Mouse (Mus musculus) G1E (cell line): ENCODE results near the gene Rgs6. TPM values are rescaled to one million over a fixed set of nuclear protein-coding genes. Genes with fewer than 3 reads are reported as not detected.

Experiments
- ATAC-seq: 2 replicates; pipeline ENCODE4 v1.8.0; 2016; ENCODE audit warnings: mild to moderate bottlenecking; ENCODE audit not compliant: insufficient number of reproducible peaks, poor library complexity, low FRiP score, severe bottlenecking; ENCODE audit errors: extremely low read depth
- DNase-seq: peaks from one replicate; pipeline ENCODE4 v3.0.0; 2012; ENCODE audit warnings: low spot score
- H3K27me3 ChIP-seq: 2 replicates; pipeline ENCODE4 v1.6.1; 2012; ENCODE audit warnings: mild to moderate bottlenecking, low read length, inconsistent platforms; ENCODE audit not compliant: insufficient read depth
- H3K36me3 ChIP-seq: replicated peaks from 2 replicates; pipeline ENCODE3; 2012; ENCODE audit warnings: mild to moderate bottlenecking, inconsistent platforms
- H3K4me1 ChIP-seq: 2 replicates; pipeline ENCODE4 v1.6.1; 2012; ENCODE audit warnings: low read depth, low read length, inconsistent platforms, mixed read lengths; ENCODE audit not compliant: insufficient read depth
- H3K4me3 ChIP-seq: 2 replicates; pipeline ENCODE4 v1.5.1; 2012; ENCODE audit warnings: low read depth, mild to moderate bottlenecking, inconsistent platforms, low read length, moderate library complexity, mixed read lengths
- H3K9me3 ChIP-seq: replicated peaks from 2 replicates; pipeline ENCODE4 v1.6.1; 2012; ENCODE audit warnings: inconsistent platforms
- CTCF ChIP-seq: IDR thresholded peaks from 2 replicates; pipeline ENCODE4 v1.5.1; 2012; ENCODE audit warnings: low read depth, low read length, inconsistent platforms, mixed read lengths
- GATA1 ChIP-seq: IDR thresholded peaks from 2 replicates; pipeline ENCODE4 v1.6.1; 2012; ENCODE audit warnings: borderline replicate concordance, low read length, inconsistent platforms, mixed read lengths
- GATA2 ChIP-seq: IDR thresholded peaks from 2 replicates; pipeline ENCODE4 v1.6.1; 2012; ENCODE audit warnings: low read depth, low read length, inconsistent platforms, borderline replicate concordance
- POLR2AphosphoS5 ChIP-seq: IDR thresholded peaks from 2 replicates; pipeline ENCODE4 v1.6.1; 2012; ENCODE audit warnings: low read depth, low read length, inconsistent platforms; ENCODE audit not compliant: insufficient replicate concordance
- TAL1 ChIP-seq: conservative IDR thresholded peaks from 2 replicates; pipeline ENCODE4 v1.6.1; 2012; ENCODE audit warnings: low read depth, low read length, inconsistent platforms, mixed read lengths
- polyA plus RNA-seq: library from polyadenylated mRNA; stranded (reverse); fragments of >175 nt; gene quantifications from 2 replicates; pipeline ENCODE4 v1.2.3, GENCODE M21; 2012
- total RNA-seq, 2 experiments: library from RNA; stranded (forward) in 1 of 2; stranded (reverse) in 1 of 2; fragments of 200-1000 nt in 1 of 2; fragments of >200 nt in 1 of 2; fragmentation: Nextera tagmentation in 1 of 2; gene quantifications; 2 replicates each; pipeline ENCODE4 v1.2.3; 2014 to 2017

The Rgs6 gene
- total and polyA plus RNA-seq, 3 experiments, result 0.44 TPM; not detected in 2

- no peaks in the 10 kb centered on the region for H3K4me1 ChIP-seq
- H3K36me3 ChIP-seq, result no peaks in the 10 kb centered on the region
- no peak for TF ChIP-seq GATA2
- TF ChIP-seq CTCF, result no peak
- TF ChIP-seq TAL1, result no peak
- no peak for TF ChIP-seq GATA1
- no peak for TF ChIP-seq POLR2AphosphoS5
- no peak for DNase-seq
- H3K27me3 ChIP-seq, result peaks cover 77% of the 10 kb centered on the region
- ATAC-seq, result no peak
- no peak overlapping the region for H3K4me3 ChIP-seq
- no peaks in the 10 kb centered on the region for H3K9me3 ChIP-seq
Observed at GRCm38 (mm10) chr12:83125284-83125683, 537.2 kb downstream of the Rgs6 start.

DNA sequence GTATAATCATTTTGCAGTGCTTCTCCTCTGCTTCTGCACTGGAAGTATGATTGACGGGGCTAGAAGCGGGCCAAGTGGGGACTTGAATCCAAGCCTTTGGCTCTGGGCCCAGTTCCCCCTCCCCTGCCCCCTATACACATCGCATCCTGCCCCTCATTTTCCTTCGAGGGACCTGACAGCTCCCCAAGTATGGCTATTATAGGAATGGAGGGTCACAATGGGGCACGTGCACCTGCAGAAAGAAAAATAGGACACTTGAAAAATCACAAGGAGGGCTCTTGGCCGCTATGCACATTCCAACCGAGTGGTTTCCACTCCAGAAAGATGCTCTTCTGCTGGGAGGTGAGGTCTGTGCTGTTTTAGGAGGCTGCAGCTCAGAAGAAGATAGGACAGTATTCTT, 538.8 kb downstream of the Rgs6 start:
- ATAC-seq, result no peak
- Histone ChIP-seq H3K9me3 (no peaks in the 10 kb centered on the region), H3K36me3 (no peaks in the 10 kb centered on the region), H3K27me3 (peaks cover 68% of the 10 kb centered on the region), H3K4me1 (no peaks in the 10 kb centered on the region), H3K4me3 (no peak overlapping the region)
- TF ChIP-seq GATA2 (no peak), TAL1 (no peak), POLR2AphosphoS5 (no peak), GATA1 (no peak), CTCF (no peak)
- DNase-seq, result no peak

- ATAC-seq (no peak), DNase-seq (no peak)
- Histone ChIP-seq H3K4me3 (no peak overlapping the region), H3K27me3 (peaks cover 66% of the 10 kb centered on the region), H3K4me1 (no peaks in the 10 kb centered on the region), H3K9me3 (no peaks in the 10 kb centered on the region), H3K36me3 (no peaks in the 10 kb centered on the region)
- no peak for TF ChIP-seq POLR2AphosphoS5
- TF ChIP-seq GATA1, result no peak
- no peak for TF ChIP-seq CTCF
- no peak for TF ChIP-seq GATA2
- TF ChIP-seq TAL1, result no peak
Observed at GRCm38 (mm10) chr12:83127955-83128354, 539.9 kb downstream of the Rgs6 start.

DNA sequence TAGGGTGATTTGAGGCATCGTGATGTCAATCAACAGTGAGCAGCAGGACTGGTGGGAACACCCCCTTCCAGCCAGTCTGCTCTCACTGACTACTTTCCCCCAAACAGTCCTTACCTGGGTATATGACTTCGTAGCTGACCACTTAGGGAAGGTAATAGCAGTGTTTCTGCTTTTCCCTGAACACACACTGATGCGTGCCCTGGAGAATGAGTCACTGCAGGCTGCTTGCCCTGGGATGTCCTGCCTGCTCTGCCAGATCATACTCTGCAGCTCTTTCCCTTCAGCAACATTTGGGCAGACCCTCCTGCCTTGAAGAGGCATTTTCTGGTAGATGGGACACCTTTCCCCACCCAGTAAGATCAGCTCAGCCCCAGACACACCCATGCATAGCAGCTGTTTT, 540.5 kb downstream of the Rgs6 start:
- ATAC-seq (no peak), DNase-seq (no peak)

DNA sequence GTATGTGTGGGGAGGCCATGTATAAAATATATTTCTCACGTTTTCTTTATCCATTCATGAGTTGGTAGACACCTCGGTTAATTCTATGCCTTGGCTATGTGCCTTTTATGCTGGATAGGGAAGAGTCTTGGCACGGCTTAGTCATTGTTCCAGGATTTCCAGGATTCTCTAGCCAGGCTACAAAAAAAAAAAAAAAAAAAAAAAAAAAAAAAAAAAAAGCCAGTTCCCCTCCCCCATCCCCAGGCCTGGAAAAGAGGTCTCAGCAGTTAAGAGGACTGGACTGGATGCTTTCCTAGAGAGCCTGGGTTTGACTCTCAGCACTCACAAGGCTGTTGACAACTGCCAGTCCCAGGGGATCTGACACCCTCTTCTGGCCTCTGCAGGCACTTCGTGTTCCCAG, 543.3 kb downstream of the Rgs6 start:
- DNase-seq (no peak), ATAC-seq (no peak)
- H3K36me3 ChIP-seq, result no peaks in the 10 kb centered on the region
- no peak overlapping the region for H3K4me3 ChIP-seq
- H3K27me3 ChIP-seq, result peaks cover 64% of the 10 kb centered on the region
- H3K9me3 ChIP-seq, result no peaks in the 10 kb centered on the region
- H3K4me1 ChIP-seq, result no peaks in the 10 kb centered on the region
- TF ChIP-seq POLR2AphosphoS5, result no peak
- TF ChIP-seq GATA1, result no peak
- TF ChIP-seq TAL1, result no peak
- no peak for TF ChIP-seq GATA2
- no peak for TF ChIP-seq CTCF

More for the DNA sequence above, 540.5 kb downstream of the Rgs6 start:
- Histone ChIP-seq H3K4me3 (no peak overlapping the region), H3K27me3 (peaks cover 66% of the 10 kb centered on the region), H3K36me3 (no peaks in the 10 kb centered on the region), H3K4me1 (no peaks in the 10 kb centered on the region), H3K9me3 (no peaks in the 10 kb centered on the region)
- TF ChIP-seq GATA1 (no peak), POLR2AphosphoS5 (no peak), TAL1 (no peak), CTCF (no peak), GATA2 (no peak)

DNA sequence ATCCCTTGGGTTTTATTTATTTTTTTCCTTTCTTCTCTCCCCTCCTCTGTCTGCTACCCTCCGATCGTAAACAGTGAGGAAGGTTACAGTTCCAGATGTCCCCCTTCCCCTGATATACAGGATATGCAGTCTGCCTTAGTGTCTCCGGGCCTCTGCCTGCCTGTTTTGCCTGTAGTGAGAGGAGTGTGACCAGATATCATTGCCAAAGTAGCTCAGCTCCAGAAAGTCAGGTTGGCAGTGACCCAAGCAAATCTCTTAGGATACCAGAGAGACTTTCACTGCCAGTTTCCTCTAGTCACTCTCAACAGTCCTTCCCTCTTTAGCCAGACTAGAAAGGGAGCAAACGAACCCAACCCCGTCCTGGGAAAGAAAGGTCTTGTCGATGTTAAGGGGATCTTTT, 545.7 kb downstream of the Rgs6 start:
- H3K4me3 ChIP-seq, result no peak overlapping the region
- no peak for TF ChIP-seq GATA2
- TF ChIP-seq CTCF, result no peak
- TF ChIP-seq GATA1, result no peak
- peaks cover 63% of the 10 kb centered on the region for H3K27me3 ChIP-seq
- DNase-seq (no peak), ATAC-seq (no peak)
- no peaks in the 10 kb centered on the region for H3K36me3 ChIP-seq
- no peaks in the 10 kb centered on the region for H3K9me3 ChIP-seq
- H3K4me1 ChIP-seq, result no peaks in the 10 kb centered on the region

DNA sequence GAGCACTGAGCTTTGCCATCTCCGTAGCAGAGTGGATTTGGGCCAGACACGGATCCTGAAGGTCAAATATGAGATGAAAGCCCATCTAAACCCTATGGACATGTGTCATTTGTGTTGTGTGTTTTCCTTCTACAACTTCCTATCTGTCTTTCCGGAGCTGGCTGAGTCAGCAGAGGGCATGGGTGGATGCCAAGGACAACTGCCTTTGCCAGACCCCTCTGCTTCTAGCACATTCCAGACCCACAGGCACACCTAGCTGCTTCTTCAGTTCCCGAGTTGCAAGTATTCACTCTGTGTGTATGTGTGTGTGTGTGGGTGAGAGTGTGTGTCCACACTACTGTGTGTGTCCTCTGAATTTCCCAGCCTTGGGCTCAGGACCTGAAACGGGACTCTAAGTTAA, 547.9 kb downstream of the Rgs6 start:
- DNase-seq (no peak), ATAC-seq (no peak)
- H3K4me3 ChIP-seq, result no peak overlapping the region
- no peaks in the 10 kb centered on the region for H3K4me1 ChIP-seq
- no peaks in the 10 kb centered on the region for H3K36me3 ChIP-seq
- peaks cover 67% of the 10 kb centered on the region for H3K27me3 ChIP-seq
- no peak for TF ChIP-seq CTCF
- no peak for TF ChIP-seq POLR2AphosphoS5
- TF ChIP-seq GATA1, result no peak
- TF ChIP-seq GATA2, result no peak
- TF ChIP-seq TAL1, result no peak
- H3K9me3 ChIP-seq, result no peaks in the 10 kb centered on the region
